Mouse (Mus musculus) gonadal fat pad, adult 2 months (tissue): Measurements from ENCODE around the gene Sigmar1. TPM values are rescaled to one million over a fixed set of nuclear protein-coding genes. Genes with fewer than 3 reads are reported as not detected.
"Not testable (repeated sequence)": the region's sequence is repeated elsewhere in the genome, so short reads cannot be mapped to it uniquely, and the experiment has no call there.

Source experiments
- DNase-seq: peaks from one replicate; pipeline ENCODE4 v3.0.0-alpha.2; 2012; ENCODE audit warnings: low read depth
- polyA plus RNA-seq: library from polyadenylated mRNA; depleted of rRNA; stranded (reverse); fragments of >200 nt; gene quantifications from 2 replicates; pipeline ENCODE4 v1.2.3, GENCODE M21; 2012; rRNA removed

The Sigmar1 gene
- polyA plus RNA-seq, 1 experiment = 200 TPM

DNA sequence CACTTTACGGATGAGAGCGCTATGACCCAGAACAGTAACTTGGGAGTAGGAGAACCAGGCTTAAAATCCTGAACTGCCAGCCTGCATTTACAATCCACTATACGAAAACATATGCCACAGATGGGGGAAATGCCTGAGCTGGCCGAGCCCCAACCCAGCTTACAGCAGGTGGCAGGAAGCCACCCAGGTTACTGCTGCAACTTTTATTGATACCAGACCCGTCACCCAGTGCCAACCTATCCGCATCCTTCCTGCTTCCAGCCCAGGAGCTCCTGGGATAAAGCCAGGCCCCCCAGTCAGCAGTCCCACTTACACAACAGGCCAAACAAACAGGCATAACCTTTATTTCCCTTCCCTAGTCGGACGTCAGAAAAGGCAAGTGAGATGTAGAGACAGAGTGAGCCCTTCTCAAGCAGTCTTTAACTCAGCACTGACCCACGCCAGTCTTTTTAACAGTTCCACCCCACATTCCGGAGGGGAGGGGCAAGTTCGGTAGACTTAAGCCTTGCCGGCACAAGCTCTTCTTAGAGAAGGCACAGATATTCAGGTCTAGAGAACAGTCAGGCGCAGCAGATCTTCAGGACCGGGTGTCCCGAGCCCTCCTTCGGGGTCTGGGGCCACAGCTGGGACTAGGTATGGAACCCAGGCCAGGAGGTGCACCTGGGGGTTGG is 44.1 kb downstream of the Sigmar1 start:
- DNase-seq = no peak

DNA sequence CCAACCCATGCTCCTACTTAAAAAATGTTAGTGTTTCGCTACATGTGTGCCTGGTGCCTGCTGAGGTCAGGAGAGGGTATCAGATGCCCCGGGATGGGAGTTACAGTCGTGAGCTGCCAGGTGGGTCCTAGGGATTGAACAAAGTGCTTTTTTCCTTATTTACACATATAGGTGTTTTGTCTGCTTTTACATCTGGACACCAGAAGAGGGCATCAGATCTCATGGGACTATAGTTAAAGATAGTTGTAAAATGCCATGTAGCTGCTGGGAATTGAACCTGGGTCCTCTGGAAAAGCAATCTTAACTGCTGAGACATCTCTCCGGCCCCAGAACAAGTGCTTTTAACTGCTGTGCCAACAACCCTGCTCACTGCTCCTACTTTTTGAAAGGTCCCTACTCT is 45.7 kb downstream of the Sigmar1 start:
- no peak for DNase-seq

DNA sequence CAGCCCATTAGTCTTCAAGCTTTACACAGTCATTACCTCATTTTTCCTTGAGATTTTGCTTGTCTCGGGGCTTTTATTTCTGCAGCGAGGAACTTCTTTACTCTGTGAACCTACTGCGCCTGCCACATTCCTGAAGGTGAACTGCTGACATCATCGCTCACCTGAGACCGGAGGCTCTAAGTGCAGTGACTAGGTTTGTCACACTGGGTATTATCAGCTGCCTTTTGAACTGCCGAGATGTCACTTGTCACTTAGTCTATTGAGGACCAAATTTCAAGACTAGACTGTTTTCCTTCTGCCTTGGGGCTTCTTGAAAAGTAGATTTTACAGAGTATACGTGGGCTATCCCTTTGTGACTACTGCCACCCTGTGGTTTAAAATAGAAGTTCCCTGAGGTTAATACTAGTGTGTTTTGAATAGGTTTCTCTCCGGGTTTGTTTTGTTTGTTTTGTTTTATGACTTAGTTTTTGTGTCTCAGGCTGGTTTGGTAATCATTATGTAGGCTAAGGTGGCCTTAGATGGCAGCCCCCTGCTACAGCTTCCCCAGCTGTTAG is 47.7 kb downstream of the Sigmar1 start:
- no peak for DNase-seq

DNA sequence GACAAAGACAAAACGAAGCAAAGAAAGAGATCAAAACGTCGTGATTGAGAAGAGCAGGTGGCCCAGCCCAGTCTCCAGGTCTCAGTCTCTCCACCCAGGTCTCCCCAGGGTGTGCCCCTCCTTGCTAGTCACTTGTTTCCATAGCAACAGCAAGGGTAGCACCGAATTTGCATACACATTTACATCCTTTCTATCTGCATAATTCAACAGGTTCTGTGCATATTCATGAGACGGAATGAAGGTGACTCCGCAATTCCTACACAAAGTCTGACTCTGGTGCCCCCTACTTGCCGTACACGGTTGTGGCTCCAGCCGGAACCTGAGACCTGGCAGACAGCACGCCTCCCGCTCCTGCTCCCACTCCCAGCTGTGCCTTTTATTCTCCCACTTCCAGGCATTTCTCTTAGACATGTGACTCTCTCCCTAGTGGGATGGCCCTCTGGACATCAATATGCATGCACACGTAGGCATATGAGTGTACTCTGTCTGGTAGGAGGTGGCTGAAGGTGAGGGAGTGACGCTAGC is 48.9 kb downstream of the Sigmar1 start:
- no peak for DNase-seq

DNA sequence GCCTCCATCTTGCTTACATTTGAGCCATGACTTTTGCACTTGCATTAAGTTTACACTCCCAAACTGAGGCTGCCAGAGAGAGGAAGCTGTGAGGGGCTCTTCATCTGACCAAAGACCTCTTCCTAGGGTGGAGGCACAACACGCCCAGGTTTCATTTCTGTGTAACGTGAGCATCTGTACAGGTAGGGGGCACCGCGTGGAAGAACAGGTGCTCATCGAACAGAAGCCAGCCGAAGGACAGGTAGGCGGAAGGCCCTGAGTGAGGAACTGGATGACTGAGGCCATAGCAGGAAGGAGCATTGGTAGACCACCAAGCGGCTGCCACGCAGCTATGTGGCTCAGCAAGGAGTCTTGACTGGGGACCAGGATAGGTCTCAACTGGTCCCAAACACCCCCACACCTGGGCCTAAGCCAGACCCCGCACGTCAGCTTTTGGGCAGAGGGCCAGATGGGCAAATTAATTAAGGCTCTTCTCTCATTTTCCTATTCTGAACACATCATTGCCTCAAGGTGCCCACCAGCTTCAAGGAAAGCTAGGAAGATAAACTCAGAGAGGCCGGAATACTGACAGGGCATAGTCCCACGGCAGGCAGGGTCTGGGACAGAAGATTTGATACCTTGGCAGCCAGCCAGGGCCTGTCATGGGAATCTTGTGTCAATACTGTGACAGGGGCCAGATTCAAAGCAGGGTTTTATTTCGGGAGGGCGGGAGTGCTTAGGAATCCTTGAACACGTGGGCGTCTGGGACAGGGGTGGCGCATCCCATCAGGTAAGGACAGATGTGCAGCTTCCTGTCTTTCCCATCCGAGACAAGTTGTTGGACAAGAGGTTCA is 49.8 kb downstream of the Sigmar1 start:
- no peak for DNase-seq

DNA sequence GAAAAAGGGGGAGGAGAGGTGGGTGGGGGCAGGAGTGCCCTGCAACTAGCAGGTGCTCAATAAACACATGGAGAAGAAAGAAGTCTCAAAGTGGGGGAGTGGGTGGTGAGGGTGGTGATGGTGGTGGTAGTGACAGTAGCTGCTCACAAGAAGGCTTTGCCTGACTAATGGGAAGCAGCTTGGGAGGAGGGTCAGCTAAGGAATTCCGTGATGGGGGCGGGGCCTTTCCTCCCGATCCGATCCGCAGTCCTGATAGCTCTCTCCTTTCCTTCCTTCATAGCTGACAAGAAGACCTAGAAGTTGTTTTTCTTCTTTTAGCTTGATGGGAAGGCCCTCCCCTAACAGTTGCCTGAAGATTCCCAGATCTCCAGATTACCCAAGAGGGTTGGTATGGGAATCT is 51.3 kb downstream of the Sigmar1 start:
- no peak for DNase-seq

DNA sequence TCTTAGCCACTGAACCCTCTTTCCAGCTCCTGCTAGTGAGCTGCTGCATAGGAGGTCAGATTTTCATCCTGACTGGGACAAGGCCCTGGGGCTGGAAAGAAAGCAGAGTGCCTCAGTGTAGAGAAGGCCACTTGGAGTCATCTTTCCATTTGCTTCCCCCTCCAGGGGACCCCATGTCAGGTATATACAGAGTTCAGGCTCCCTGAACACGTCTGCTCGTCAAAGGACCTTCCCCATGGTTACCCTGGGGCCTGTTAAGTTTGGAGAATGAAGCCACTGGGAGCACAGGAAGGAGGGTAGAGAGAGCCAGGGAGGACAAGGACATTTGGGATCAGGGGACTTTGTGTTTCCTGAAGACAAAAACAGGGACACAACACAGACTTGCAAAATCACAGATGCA is 53.7 kb downstream of the Sigmar1 start:
- not testable (repeated sequence) for DNase-seq

DNA sequence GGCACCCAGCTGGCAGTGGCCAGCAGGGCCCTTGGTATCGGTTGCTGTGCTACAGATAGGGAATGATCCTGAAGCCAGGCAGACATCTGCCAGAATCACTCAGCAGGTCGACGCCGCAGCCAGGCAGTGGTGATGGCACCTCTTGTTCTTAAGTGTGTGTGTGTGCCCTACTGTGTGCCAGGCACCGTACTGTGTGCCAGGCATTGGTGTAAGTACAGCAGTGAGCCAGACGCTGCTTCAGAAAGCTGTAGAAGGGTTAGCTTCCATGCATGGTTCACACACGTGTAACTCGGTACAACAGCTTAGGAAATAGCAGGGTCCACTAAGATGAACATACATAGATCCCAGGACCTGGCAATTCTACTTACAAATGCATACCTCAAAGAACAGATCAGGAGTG is 55.7 kb downstream of the Sigmar1 start:
- DNase-seq = not testable (repeated sequence)

DNA sequence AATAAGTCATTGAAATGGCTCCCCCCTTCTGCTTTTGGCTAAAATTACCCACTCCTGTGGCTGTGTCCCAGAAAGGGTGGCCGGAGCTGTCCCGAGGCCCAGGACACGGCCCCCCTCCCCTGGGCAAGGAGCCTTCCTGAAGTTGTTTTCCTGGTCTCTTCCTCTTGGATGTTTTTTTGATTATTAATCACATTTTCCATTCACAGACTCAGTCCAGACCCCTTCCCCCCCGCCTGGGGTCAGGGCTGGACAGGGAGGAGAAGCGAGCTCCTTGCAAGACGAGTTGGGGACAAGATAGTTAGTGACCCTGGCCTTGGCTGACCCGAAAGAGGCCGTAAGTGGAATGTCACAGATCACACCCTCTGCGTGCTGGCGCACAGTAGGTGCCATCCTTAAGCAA is 56.2 kb downstream of the Sigmar1 start, which contains the start of gene Il11ra1:
Il11ra1 (plus strand) TSS at position 207 of the 400 bp plus-strand sequence.
- not testable (repeated sequence) for DNase-seq

DNA sequence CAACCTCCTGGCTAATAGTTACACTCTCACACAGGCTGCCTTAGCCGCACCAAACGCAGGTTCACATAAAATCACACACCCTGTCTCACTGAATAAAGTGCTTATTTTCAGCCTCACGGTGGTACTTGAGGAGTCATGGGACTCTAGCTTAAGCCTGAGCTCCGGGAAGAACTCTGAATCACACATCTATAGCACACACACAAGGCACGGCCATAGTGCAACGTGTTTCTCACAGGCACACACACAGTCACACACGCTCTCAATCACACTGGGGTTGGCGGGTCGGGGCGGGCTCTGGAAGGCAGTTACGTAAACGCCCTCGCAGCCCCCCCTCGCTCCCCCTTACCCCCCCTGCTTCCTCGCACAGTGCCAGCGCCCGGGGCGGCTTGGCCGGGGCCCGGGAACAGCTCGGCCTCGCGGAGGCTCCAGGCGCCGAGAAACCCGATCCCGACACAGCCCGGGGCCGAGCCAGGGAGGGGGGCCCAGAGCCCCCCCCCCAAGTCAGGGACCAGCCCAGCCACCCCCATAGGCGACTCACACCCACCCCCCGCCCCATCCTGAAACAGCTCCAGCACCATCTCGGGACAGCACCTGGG is 57.4 kb downstream of the Sigmar1 start:
- not testable (repeated sequence) for DNase-seq

DNA sequence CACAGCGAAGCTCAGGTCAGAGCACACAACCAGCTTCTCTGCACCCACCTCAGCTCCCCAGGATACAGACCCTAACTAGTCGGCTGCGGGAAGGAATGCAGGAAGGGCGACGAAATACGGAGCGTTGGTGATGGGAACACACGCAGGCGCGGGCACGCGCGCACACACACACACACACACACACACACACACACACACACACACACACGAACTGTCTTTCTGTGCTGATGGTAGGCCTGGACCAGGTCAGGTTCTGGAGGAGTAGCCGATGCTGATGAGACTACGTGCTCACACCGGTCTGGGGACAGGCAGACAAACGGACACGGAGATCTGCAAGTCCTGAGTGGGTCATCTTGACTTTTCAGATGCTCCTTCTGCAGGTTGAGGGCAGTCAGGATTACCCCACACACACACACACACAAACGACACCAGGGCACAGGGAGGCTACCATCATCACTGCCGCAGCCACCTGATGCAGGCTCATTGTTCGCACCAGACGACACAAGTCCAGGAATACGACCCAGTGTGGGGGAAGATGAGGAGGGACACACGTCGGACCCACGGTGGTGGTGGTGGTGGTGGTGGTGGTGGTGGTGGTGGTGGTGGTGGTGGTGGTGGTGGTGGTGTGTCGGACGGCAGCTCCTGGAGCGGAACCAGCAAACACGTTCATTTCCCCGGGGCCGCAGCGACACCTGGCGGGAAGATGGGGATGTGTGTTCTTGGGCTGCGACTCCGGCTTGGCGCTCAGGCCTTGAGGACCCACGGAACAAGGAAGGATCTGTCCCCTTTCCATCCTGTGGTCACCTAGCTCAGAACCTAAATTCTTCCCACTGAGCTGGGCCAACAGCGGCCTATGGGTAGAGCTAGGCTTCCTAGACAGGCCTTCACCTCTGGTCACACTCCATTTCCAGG is 58.8 kb downstream of the Sigmar1 start, which contains the start of gene Cntfr:
Cntfr (minus strand) TSS at position 160 of the 912 bp plus-strand sequence.
- not testable (repeated sequence) for DNase-seq

DNA sequence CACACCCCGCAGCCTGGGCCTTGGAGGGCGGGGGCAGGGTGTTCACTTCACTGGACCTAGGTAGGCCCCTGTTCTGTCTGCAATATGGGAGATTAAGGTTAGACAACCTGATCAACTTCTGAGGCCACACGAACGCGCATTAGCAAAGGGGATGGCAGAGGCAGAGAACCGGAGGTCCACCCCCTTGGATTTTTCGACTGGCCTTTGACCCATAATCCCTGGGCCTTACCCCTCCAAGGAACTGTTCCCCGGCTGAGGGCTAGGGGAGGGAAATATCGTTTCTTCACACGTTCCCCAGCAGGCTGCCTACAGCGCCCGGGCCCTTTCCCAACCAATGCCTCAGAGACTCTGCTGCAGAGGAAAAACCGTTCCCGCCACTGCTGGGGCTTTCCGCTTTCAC is 59.5 kb downstream of the Sigmar1 start:
- DNase-seq = not testable (repeated sequence)

DNA sequence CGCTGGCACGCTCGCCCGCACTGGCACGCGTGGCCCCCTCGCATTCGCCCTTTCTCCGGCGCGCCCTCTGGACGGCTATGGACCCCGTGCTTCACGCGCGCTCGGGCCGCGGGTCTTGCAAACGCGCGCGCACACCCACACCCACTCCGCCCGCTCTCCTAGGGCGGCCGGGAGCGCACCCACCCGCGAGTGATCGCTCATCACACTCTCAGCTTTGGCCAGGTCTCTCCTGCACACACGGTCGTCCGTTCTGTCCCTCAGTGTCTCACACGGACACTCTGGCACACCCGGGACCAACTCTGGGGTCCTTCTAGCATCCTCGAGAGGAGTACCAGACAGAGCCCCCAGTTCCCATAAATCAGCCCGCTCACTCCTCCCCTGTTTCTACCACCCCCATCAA is 60.2 kb downstream of the Sigmar1 start:
- not testable (repeated sequence) for DNase-seq

DNA sequence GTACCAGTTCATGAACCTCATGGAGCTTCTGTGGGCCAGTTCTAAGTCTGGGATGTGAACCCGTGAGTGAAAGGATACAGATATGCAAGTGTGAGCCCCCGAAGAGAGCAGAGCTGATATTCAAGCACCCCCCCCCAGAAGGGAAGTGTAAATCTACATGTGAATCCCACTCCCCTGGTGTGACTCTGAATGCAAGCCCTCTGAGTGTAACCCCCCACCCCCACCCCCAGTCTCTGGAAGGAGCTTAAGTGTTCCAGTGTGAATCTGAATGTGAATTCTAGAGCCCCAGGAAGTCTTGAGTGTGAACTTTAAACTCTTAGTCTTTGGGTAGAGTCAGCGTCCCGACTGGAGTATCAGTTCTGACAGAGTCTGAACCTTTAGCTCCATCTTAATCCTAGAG is 62.4 kb downstream of the Sigmar1 start:
- DNase-seq = not testable (repeated sequence)

DNA sequence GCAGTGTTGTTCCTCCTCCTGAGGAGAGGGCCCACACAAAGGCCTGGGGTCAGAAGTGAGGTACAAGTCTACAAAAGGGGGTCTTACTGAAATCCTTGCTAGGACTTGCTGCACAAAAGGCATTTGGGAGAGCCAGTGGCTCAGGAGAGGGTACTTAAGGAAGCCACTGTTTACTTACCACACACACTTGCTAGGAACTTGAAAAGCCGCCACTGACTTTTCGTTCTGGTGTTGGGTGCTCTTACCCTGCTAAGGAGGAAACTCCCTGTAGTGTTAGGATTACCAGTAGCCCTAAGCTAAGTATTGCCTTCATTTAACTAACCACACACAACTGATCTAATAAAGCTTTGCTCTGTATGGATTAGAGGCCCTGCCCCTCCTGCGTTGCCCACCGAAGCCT is 65.9 kb downstream of the Sigmar1 start:
- DNase-seq = not testable (repeated sequence)

DNA sequence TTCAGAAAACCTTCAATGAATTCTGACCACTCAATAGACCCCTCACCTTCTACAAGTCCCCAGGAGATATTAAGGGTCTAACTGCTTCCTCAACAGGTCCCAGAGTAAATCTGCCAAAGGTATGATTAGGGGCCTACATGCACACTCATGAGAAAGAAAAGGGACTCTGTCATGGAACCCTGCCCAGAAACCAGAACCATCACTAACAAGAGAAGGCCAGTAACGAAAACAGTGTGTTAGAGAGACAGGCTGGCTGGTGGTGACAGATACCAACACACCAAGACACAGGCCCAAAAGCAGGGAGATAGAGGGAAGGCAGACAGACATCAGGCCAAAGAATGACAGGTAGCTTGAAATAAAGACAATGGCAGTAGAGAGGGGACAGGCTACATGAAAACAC is 67.4 kb downstream of the Sigmar1 start:
- DNase-seq = not testable (repeated sequence)

Other genes with a start within 250 kb of the Sigmar1 start
- gene 1110017D15Rik, start 238.8 kb downstream of the Sigmar1 start, polyA plus RNA-seq = 5.6 and 11.1 TPM in 2 replicates
- 16.5 and 22.6 TPM in 2 replicates for gene Fam219a, start 186.6 kb downstream of the Sigmar1 start, polyA plus RNA-seq
- gene Dnaic1, start 186.4 kb downstream of the Sigmar1 start, polyA plus RNA-seq = 1.5 and 1.6 TPM in 2 replicates
- 13.0 and 17.2 TPM in 2 replicates for gene Enho, start 115.8 kb downstream of the Sigmar1 start, polyA plus RNA-seq
- 10.7 and 12.1 TPM in 2 replicates for gene Cntfr, start 59.1 kb downstream of the Sigmar1 start, polyA plus RNA-seq
- 67.3 and 81.0 TPM in 2 replicates for gene Il11ra1, start 56.2 kb downstream of the Sigmar1 start, polyA plus RNA-seq
- 32.6 and 36.2 TPM in 2 replicates for gene Rpp25l, start 42.6 kb downstream of the Sigmar1 start, polyA plus RNA-seq
- 77.0 and 98.9 TPM in 2 replicates for gene Dctn3, start 33.0 kb downstream of the Sigmar1 start, polyA plus RNA-seq
- gene Arid3c, start 25.0 kb downstream of the Sigmar1 start, polyA plus RNA-seq = not detected in 2 replicates
- gene Galt, start 929 bp downstream of the Sigmar1 start, polyA plus RNA-seq = 55.6 and 64.3 TPM in 2 replicates
- 38.8 and 48.3 TPM in 2 replicates for gene Ccl27a, start 18.1 kb upstream of the Sigmar1 start, polyA plus RNA-seq
- 15.9 and 18.7 TPM in 2 replicates for gene Gm21541, start 147.5 kb upstream of the Sigmar1 start, polyA plus RNA-seq
- gene Gm20878, start 185.4 kb upstream of the Sigmar1 start, polyA plus RNA-seq = 1.6 and 3.8 TPM in 2 replicates
- gene Fam205a4, start 209.9 kb upstream of the Sigmar1 start, polyA plus RNA-seq = 0.10 and 0.20 TPM in 2 replicates